Mouse (Mus musculus) embryonic facial prominence, embryonic 13.5 days (tissue): ENCODE results near the gene Ide. TPM values are rescaled to one million over a fixed set of nuclear protein-coding genes. Genes with fewer than 3 reads are reported as not detected.
"Not testable (repeated sequence)": the region's sequence is repeated elsewhere in the genome, so short reads cannot be mapped to it uniquely, and the experiment has no call there.

ENCODE experiments used
- ATAC-seq: fragments of 200-750 bp; cut with Nextera tagmentation; 2 replicates; pipeline ENCODE4 v1.8.0; 2017; ENCODE audit warnings: low read depth; ENCODE audit not compliant: insufficient number of reproducible peaks, insufficient read depth, low FRiP score, low TSS enrichment
- H3K27ac ChIP-seq: fragments of 300-500 bp; sonication (generic); 2 replicates; pipeline ENCODE4 v1.5.1; 2015; ENCODE audit warnings: moderate library complexity, mild to moderate bottlenecking, inconsistent platforms
- H3K27me3 ChIP-seq: fragments of 300-500 bp; sonication (generic); 2 replicates; pipeline ENCODE4 v1.6.1; 2015; ENCODE audit warnings: mild to moderate bottlenecking, inconsistent platforms
- H3K36me3 ChIP-seq: fragments of 300-500 bp; sonication (generic); 2 replicates; pipeline ENCODE4 v1.6.1; 2015; ENCODE audit warnings: mild to moderate bottlenecking, inconsistent platforms
- H3K4me1 ChIP-seq: fragments of 300-500 bp; sonication (generic); 2 replicates; pipeline ENCODE4 v1.6.1; 2015; ENCODE audit warnings: inconsistent platforms
- H3K4me2 ChIP-seq: fragments of 300-500 bp; sonication (generic); 2 replicates; pipeline ENCODE4 v1.6.1; 2015; ENCODE audit warnings: moderate library complexity, mild to moderate bottlenecking, inconsistent platforms
- H3K4me3 ChIP-seq: fragments of 300-500 bp; sonication (generic); 2 replicates; pipeline ENCODE4 v1.5.1; 2015; ENCODE audit warnings: mild to moderate bottlenecking, inconsistent platforms
- H3K9ac ChIP-seq: fragments of 300-500 bp; sonication (generic); 2 replicates; pipeline ENCODE4 v1.6.1; 2015; ENCODE audit warnings: mild to moderate bottlenecking, inconsistent platforms
- H3K9me3 ChIP-seq: fragments of 300-500 bp; sonication (generic); 2 replicates; pipeline ENCODE4 v1.6.1; 2016; ENCODE audit warnings: inconsistent platforms
- whole genome bisulfite sequencing: fragments of 180-500 bp; shearing (Covaris S2); methylation state at CpG from one replicate; pipeline ENCODE4 v1.1.7; 2015; ENCODE audit warnings: mixed read lengths; 5-methylcytosine and 5-hydroxymethylcytosine counted together
- polyA plus RNA-seq: library from polyadenylated mRNA; unstranded; fragments of >200 nt; fragmentation: Nextera tagmentation; extraction: Ambion mirVana; gene quantifications from 2 replicates; pipeline ENCODE4 v1.2.1, GENCODE M21; 2015

Gene Ide
- polyA plus RNA-seq, 1 experiment from 2014 or later, result 31.9 TPM

DNA sequence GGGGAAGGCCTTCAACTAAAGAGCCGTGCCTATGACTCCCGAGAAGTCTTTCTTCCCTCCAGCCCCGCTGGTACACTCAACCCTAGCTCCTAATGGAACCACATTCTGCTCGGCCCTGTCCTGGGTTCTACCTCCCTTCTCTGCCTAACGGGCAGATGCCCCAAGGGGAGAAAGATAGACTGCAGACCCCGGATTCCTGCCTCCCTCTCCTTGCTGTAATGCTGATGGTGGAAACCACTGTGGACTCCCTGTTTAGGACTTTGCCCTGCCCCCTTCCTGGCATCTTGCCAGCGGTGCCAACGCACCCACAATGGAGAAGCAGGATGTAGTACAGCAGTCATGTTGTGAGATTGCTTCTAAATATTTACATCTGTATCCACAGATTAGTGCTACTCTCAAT, 101.8 kb downstream of the Ide start:
- H3K4me2 ChIP-seq, result no peak overlapping the region
- H3K9me3 ChIP-seq, result no peaks in the 10 kb centered on the region
- H3K27me3 ChIP-seq, result peaks cover 44% of the 10 kb centered on the region
- no peak overlapping the region for H3K4me3 ChIP-seq
- no peak overlapping the region for H3K9ac ChIP-seq
- WGBS, result 53% methylated on average over 8 of the region's 8 CpGs
- H3K4me1 ChIP-seq, result peaks cover 14% of the 10 kb centered on the region
- H3K36me3 ChIP-seq, result no peaks in the 10 kb centered on the region
- H3K27ac ChIP-seq, result no peak overlapping the region
- ATAC-seq, result no peak

DNA sequence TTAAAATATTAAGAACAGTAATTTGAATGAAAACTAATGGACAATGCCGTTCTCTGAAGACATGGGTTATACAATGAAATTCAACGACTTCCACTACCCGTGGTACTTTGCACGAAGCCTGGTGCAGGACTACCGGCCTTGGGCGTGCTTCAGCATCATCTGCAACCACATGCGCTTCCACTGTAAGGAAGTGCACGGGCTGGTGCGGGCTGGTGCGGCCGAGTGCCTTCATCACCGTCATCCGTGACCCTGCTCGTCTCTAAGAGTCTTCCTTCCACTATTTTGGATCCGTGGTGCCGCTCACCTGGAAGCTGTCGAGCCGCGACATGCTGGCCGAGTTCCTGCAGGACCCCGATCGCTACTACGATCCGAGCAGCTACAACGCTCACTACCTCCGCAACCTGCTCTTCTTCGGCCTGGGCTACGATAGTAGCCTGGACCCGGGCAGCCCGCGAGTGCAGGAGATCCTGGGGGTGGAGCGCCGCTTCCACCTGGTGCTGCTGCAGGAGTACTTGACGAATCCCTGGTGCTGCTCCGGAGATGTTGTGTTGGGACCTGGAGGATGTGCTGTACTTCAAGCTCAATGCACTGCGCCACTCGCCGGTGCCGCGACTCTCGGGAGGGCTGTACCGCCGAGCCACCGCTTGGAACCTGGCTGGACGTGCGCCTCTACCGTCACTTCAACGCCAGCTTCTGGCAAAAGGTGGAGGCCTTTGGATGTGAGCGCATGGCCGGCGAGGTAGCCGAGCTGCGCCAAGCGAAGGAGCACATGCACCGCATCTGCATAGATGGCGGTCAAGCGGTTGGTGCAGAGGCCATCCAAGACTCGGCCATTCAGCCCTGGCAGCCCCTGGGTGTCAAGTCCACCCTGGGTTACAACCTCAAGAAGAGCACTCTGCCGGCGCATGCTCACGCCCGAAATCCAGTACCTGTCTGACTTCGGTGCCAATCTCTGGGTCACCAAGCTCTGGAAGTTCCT, 103.8 kb downstream of the Ide start:
- Histone ChIP-seq H3K27me3 (peaks cover 44% of the 10 kb centered on the region), H3K9ac (peak overlapping the region; percentile 40; the same call in 1 of the 2 replicates), H3K4me3 (peak overlapping the region; percentile 40), H3K27ac (no peak overlapping the region), H3K4me1 (peaks cover 12% of the 10 kb centered on the region), H3K9me3 (no peaks in the 10 kb centered on the region), H3K4me2 (peak overlapping the region; percentile 64), H3K36me3 (no peaks in the 10 kb centered on the region)
- WGBS, result 5% methylated on average over 63 of the region's 63 CpGs
- no peak; the same call in 1 of the 2 replicates for ATAC-seq

- not testable (repeated sequence) for H3K36me3 ChIP-seq, H3K9ac ChIP-seq, H3K4me1 ChIP-seq, H3K27ac ChIP-seq, H3K4me3 ChIP-seq, H3K9me3 ChIP-seq, H3K4me2 ChIP-seq, ATAC-seq
- H3K27me3 ChIP-seq, result peaks cover 41% of the 10 kb centered on the region
- 80% methylated on average over 9 of the region's 9 CpGs for WGBS
Observed at GRCm38 (mm10) chr19:37232598-37232997, 105.1 kb downstream of the Ide start.

- Histone ChIP-seq H3K9ac (no peak overlapping the region), H3K4me3 (no peak overlapping the region), H3K4me1 (no peaks in the 10 kb centered on the region), H3K27me3 (no peaks in the 10 kb centered on the region), H3K36me3 (peaks cover 32% of the 10 kb centered on the region), H3K4me2 (no peak overlapping the region), H3K9me3 (no peaks in the 10 kb centered on the region), H3K27ac (no peak overlapping the region)
- WGBS, result 80% methylated on average over 6 of the region's 6 CpGs
- ATAC-seq, result no peak
Observed at GRCm38 (mm10) chr19:37225197-37225862, 112.3 kb downstream of the Ide start.

Other genes starting within 250 kb of the Ide start
- gene March5, start 130.3 kb downstream of the Ide start, polyA plus RNA-seq, result 104 and 111 TPM in 2 replicates
- 1.4 and 1.7 TPM in 2 replicates for gene Cpeb3, start 129.3 kb downstream of the Ide start, polyA plus RNA-seq
- 61.9 and 62.6 TPM in 2 replicates for gene Kif11, start 38.6 kb upstream of the Ide start, polyA plus RNA-seq
- 8.0 and 9.1 TPM in 2 replicates for gene Hhex, start 97.0 kb upstream of the Ide start, polyA plus RNA-seq
- 4.3 and 6.0 TPM in 2 replicates for gene Exoc6, start 212.6 kb upstream of the Ide start, polyA plus RNA-seq